Mouse (Mus musculus) cortical plate, adult 2 months (tissue): Measurements from ENCODE around the gene Pigv.

Experiments
- CTCF ChIP-seq: fragments of 200-500 bp; IDR thresholded peaks from 2 replicates; pipeline ENCODE4 v1.5.1; 2011; ENCODE audit warnings: mild to moderate bottlenecking, control low read depth, low read length; ENCODE audit not compliant: insufficient read depth; ENCODE audit errors: extremely low read depth
- POLR2A ChIP-seq: fragments of 200-500 bp; IDR thresholded peaks from 2 replicates; pipeline ENCODE4 v1.6.1; 2011; ENCODE audit warnings: mild to moderate bottlenecking, low read length, control low read depth; ENCODE audit not compliant: insufficient read depth; ENCODE audit errors: extremely low read depth

DNA sequence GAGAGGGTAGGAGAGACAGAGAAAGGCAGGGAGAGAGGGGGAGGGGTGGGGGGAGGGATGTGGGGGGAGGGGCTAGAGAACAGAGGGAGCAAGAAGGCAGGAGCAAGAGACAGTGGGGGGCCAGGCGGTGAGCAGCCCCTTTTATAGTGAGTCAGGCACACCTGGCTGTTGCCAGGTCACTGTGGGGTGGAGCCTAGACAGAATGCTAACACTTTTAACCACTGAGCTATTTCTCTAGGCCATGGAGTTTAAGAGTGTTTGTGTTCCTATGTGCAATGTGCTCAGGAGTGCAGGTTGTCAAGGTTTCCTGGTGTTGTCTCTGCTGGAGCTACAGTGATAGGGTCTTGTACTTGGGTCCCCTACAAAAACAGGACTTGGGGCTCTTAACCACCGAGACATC lies 13.7 kb downstream of the Pigv start:
- TF ChIP-seq CTCF (no peak), POLR2A (no peak)
